Mouse (Mus musculus) thymus, adult 2 months (tissue): ENCODE results near the gene Kirrel.

Experiments
- CTCF ChIP-seq: fragments of 200-500 bp; IDR thresholded peaks from 2 replicates; pipeline ENCODE4 v1.5.1; 2012; ENCODE audit warnings: mild to moderate bottlenecking, control low read depth, low read length, moderate library complexity, borderline replicate concordance; ENCODE audit not compliant: control insufficient read depth, poor library complexity, insufficient read depth; ENCODE audit errors: extremely low read depth
- POLR2A ChIP-seq: fragments of 200-500 bp; IDR thresholded peaks from 2 replicates; pipeline ENCODE4 v1.6.1; 2012; ENCODE audit warnings: mild to moderate bottlenecking, low read length, control low read depth, moderate library complexity; ENCODE audit not compliant: control insufficient read depth, poor library complexity, insufficient read depth; ENCODE audit errors: extremely low read depth

DNA sequence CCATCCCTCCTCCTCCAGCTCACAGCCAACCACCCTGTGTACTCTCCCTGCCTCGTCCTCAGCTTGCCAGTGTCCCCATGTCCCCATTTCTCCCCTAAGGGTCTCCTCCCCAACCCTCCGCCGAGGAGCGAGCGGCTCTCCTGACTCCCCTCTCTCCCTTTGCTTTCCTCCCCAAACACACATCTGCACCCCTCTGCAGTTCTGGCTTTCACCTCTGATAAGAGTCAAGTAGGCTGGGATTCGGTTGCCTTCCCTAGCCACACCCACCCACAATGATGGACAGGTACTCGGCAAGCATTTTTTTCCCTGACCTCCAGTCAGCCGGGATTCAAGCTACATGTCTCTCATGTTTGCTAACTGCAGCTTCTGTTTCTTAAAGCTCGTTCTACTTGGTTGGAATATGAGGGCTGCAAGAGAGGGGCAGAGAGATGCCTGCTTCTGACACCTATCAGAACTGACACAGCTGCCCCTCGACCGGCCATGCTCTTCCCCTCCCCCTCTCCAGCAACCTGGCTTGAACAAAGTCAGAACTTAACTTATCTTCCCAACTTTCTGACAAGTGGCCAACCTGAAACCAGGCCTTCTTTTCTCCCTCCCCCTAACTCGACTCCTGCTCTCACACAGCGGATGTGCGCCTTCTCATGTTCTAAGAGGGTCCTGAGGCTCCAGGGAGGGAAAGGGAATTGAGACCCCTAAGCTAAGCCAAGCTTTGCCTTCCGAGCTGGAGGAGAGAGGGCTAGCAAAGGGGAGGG is 2.0 kb downstream of the Kirrel start:
- TF ChIP-seq CTCF: no peak
- no peak for TF ChIP-seq POLR2A
